Mouse (Mus musculus): ENCODE measurements around the gene Wdr83. TPM values are rescaled to one million over a fixed set of nuclear protein-coding genes. Genes with fewer than 3 reads are reported as not detected.

Wdr83 gene
- polyA plus RNA-seq, 1 experiment = 26.8 TPM

GRCm38 (mm10) chr8:85113241-85113640 lies 32.1 kb upstream of the Wdr83 start:
- no peak overlapping the region for H3K4me3 ChIP-seq (ENCODE audit: low read depth, low read length)
- H3K4me1 ChIP-seq (ENCODE audit: control insufficient read depth, insufficient read depth, insufficient read length, low read length) = no peaks in the 10 kb centered on the region
- WGBS = 93% methylated on average over 10 of the region's 10 CpGs
- TF ChIP-seq CTCF (IDR thresholded peaks at IDR 0.05; ENCODE audit: extremely low read depth, insufficient read length, insufficient replicate concordance, low read depth, low read length) (no peak), POLR2A (IDR thresholded peaks at IDR 0.05; ENCODE audit: low read depth, low read length) (no peak)
- no peaks in the 10 kb centered on the region for H3K27me3 ChIP-seq (ENCODE audit: control insufficient read depth, insufficient read depth, low read length)
- H3K36me3 ChIP-seq (ENCODE audit: control insufficient read depth, insufficient read depth, low read length) = peaks cover 21% of the 10 kb centered on the region
- no peak overlapping the region for H3K27ac ChIP-seq (ENCODE audit: insufficient read depth, low read depth, low read length)

- Histone ChIP-seq H3K4me3 (ENCODE audit: low read depth, low read length) (no peak overlapping the region), H3K4me1 (ENCODE audit: control insufficient read depth, insufficient read depth, insufficient read length, low read length) (no peaks in the 10 kb centered on the region), H3K27me3 (ENCODE audit: control insufficient read depth, insufficient read depth, low read length) (no peaks in the 10 kb centered on the region), H3K36me3 (ENCODE audit: control insufficient read depth, insufficient read depth, low read length) (peaks cover 27% of the 10 kb centered on the region), H3K27ac (ENCODE audit: insufficient read depth, low read depth, low read length) (no peak overlapping the region)
- WGBS = 78% methylated on average over 4 of the region's 4 CpGs
- no peak for TF ChIP-seq CTCF (IDR thresholded peaks at IDR 0.05; ENCODE audit: extremely low read depth, insufficient read length, insufficient replicate concordance, low read depth, low read length)
- no peak for TF ChIP-seq POLR2A (IDR thresholded peaks at IDR 0.05; ENCODE audit: low read depth, low read length)
These were observed 19.1 kb upstream of the Wdr83 start for GRCm38 (mm10) chr8:85100076-85100665.

GRCm38 (mm10) chr8:85096850-85097249 lies 15.7 kb upstream of the Wdr83 start:
- TF ChIP-seq CTCF (IDR thresholded peaks at IDR 0.05; ENCODE audit: extremely low read depth, insufficient read length, insufficient replicate concordance, low read depth, low read length) = no peak
- TF ChIP-seq POLR2A (IDR thresholded peaks at IDR 0.05; ENCODE audit: low read depth, low read length) = no peak
- Histone ChIP-seq H3K4me3 (ENCODE audit: low read depth, low read length) (no peak overlapping the region), H3K27me3 (ENCODE audit: control insufficient read depth, insufficient read depth, low read length) (no peaks in the 10 kb centered on the region), H3K36me3 (ENCODE audit: control insufficient read depth, insufficient read depth, low read length) (peaks cover 45% of the 10 kb centered on the region), H3K4me1 (ENCODE audit: control insufficient read depth, insufficient read depth, insufficient read length, low read length) (no peaks in the 10 kb centered on the region), H3K27ac (ENCODE audit: insufficient read depth, low read depth, low read length) (no peak overlapping the region)
- WGBS = 85% methylated on average over 4 of the region's 4 CpGs

DNA sequence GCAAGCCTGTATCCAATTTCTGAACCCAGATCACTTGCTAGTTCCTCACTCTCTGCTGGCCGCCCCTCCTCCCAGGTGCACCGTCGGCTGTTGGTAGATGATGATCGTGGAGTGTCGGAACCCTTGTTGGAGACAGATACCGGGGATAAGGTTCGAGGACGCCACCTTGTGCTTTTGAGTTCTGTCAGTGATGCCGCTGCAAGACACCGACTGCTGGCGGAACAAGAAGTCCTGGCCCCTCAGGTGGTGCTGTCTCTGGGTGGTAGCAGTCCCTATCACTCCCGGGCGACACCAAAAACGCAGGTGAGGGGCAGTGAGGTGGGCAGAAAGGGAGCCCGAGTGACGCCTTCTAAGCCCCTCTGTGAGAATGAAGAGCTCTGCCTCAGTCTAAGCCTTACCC lies 15.1 kb upstream of the Wdr83 start:
- Histone ChIP-seq H3K4me1 (ENCODE audit: control insufficient read depth, insufficient read depth, insufficient read length, low read length) (no peaks in the 10 kb centered on the region), H3K27ac (ENCODE audit: insufficient read depth, low read depth, low read length) (no peak overlapping the region), H3K27me3 (ENCODE audit: control insufficient read depth, insufficient read depth, low read length) (no peaks in the 10 kb centered on the region), H3K36me3 (ENCODE audit: control insufficient read depth, insufficient read depth, low read length) (peaks cover 50% of the 10 kb centered on the region), H3K4me3 (ENCODE audit: low read depth, low read length) (no peak overlapping the region)
- no peak for TF ChIP-seq POLR2A (IDR thresholded peaks at IDR 0.05; ENCODE audit: low read depth, low read length)
- no peak for TF ChIP-seq CTCF (IDR thresholded peaks at IDR 0.05; ENCODE audit: extremely low read depth, insufficient read length, insufficient replicate concordance, low read depth, low read length)
- WGBS = 95% methylated on average over 16 of the region's 16 CpGs

DNA sequence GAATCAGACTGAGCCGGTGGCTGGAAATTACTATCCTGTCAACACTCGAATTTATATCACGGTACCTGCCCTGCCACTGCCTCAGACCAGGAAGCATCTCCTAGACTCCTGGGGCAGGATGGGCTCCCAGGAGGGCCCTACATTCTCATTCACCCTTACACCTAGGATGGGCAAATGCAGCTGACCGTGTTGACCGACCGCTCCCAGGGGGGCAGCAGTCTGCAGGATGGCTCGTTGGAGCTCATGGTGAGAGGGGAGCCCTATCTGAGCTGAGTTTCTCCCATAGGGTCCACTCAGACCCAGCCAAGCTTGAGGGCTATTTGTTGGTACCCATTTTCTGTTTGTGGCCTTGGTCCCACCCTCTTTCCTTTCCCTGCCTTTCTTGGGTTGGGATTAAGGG lies 14.5 kb upstream of the Wdr83 start:
- Histone ChIP-seq H3K27me3 (ENCODE audit: control insufficient read depth, insufficient read depth, low read length) (no peaks in the 10 kb centered on the region), H3K27ac (ENCODE audit: insufficient read depth, low read depth, low read length) (no peak overlapping the region), H3K4me3 (ENCODE audit: low read depth, low read length) (no peak overlapping the region), H3K36me3 (ENCODE audit: control insufficient read depth, insufficient read depth, low read length) (peaks cover 55% of the 10 kb centered on the region), H3K4me1 (ENCODE audit: control insufficient read depth, insufficient read depth, insufficient read length, low read length) (no peaks in the 10 kb centered on the region)
- 95% methylated on average over 7 of the region's 7 CpGs for WGBS
- TF ChIP-seq POLR2A (IDR thresholded peaks at IDR 0.05; ENCODE audit: low read depth, low read length) (no peak), CTCF (IDR thresholded peaks at IDR 0.05; ENCODE audit: extremely low read depth, insufficient read length, insufficient replicate concordance, low read depth, low read length) (no peak)

- no peaks in the 10 kb centered on the region for H3K27me3 ChIP-seq (ENCODE audit: control insufficient read depth, insufficient read depth, low read length)
- WGBS = 92% methylated on average over 13 of the region's 13 CpGs
- no peak overlapping the region for H3K4me3 ChIP-seq (ENCODE audit: low read depth, low read length)
- no peak overlapping the region for H3K27ac ChIP-seq (ENCODE audit: insufficient read depth, low read depth, low read length)
- no peaks in the 10 kb centered on the region for H3K4me1 ChIP-seq (ENCODE audit: control insufficient read depth, insufficient read depth, insufficient read length, low read length)
- TF ChIP-seq POLR2A (IDR thresholded peaks at IDR 0.05; ENCODE audit: low read depth, low read length) (no peak), CTCF (IDR thresholded peaks at IDR 0.05; ENCODE audit: extremely low read depth, insufficient read length, insufficient replicate concordance, low read depth, low read length) (no peak)
- peaks cover 55% of the 10 kb centered on the region for H3K36me3 ChIP-seq (ENCODE audit: control insufficient read depth, insufficient read depth, low read length)
These were observed 13.9 kb upstream of the Wdr83 start for GRCm38 (mm10) chr8:85095051-85095450.

DNA sequence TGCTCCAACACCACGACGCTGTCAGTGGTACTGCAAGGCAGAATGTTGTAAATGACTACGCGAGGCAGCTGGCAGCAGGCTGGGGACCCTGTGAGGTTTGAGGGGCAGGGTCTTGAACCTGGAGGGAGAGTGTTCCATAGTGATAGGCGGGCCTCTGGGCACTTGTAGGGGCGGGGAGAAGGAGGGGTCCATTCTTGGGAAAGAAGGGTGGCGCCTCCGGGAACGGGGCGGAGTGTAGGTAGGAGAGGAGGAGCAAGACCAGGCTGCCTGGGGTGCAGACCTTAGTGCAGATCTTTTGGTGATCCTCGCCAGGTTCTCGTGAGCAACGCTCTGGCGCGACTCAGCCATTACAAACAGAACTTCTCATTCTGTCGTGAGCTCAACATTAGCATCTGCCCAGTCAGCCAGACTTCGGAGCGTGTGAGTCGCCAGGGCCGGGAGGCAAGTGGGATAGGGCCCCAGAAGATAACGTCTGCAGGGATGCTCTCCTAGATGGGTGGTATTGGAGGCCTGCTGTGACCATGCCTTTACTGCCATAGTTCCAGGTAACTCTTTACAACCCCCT lies 10.5 kb upstream of the Wdr83 start:
- Histone ChIP-seq H3K27me3 (ENCODE audit: control insufficient read depth, insufficient read depth, low read length) (no peaks in the 10 kb centered on the region), H3K27ac (ENCODE audit: insufficient read depth, low read depth, low read length) (no peak overlapping the region), H3K36me3 (ENCODE audit: control insufficient read depth, insufficient read depth, low read length) (peaks cover 64% of the 10 kb centered on the region), H3K4me3 (ENCODE audit: low read depth, low read length) (no peak overlapping the region), H3K4me1 (ENCODE audit: control insufficient read depth, insufficient read depth, insufficient read length, low read length) (no peaks in the 10 kb centered on the region)
- 77% methylated on average over 21 of the region's 21 CpGs for WGBS
- no peak for TF ChIP-seq CTCF (IDR thresholded peaks at IDR 0.05; ENCODE audit: extremely low read depth, insufficient read length, insufficient replicate concordance, low read depth, low read length)
- TF ChIP-seq POLR2A (IDR thresholded peaks at IDR 0.05; ENCODE audit: low read depth, low read length) = no peak

Data from small intestine, adult 2 months (tissue).